Mouse (Mus musculus): ENCODE measurements around the gene Cdk16. TPM values are rescaled to one million over a fixed set of nuclear protein-coding genes. Genes with fewer than 3 reads are reported as not detected.

Gene Cdk16
- polyA plus RNA-seq, 1 experiment from 2014 or later = 113 TPM

Other genes starting within 250 kb of the Cdk16 start
- 2.0 and 3.0 TPM in 2 replicates for gene Rgn, start 138.2 kb upstream of the Cdk16 start, polyA plus RNA-seq (2015; fragmentation: Nextera tagmentation; extraction: Ambion mirVana)
- gene Rbm10, start 70.5 kb upstream of the Cdk16 start, polyA plus RNA-seq (2015; fragmentation: Nextera tagmentation; extraction: Ambion mirVana) = 71.8 and 76.9 TPM in 2 replicates
- gene Ndufb11, start 70.3 kb upstream of the Cdk16 start, polyA plus RNA-seq (2015; fragmentation: Nextera tagmentation; extraction: Ambion mirVana) = 232 and 245 TPM in 2 replicates
- 203 and 207 TPM in 2 replicates for gene Uba1, start 29.6 kb upstream of the Cdk16 start, polyA plus RNA-seq (2015; fragmentation: Nextera tagmentation; extraction: Ambion mirVana)
- gene Usp11, start 16.0 kb downstream of the Cdk16 start, polyA plus RNA-seq (2015; fragmentation: Nextera tagmentation; extraction: Ambion mirVana) = 38.1 and 38.7 TPM in 2 replicates
- 97.6 and 102 TPM in 2 replicates for gene Araf, start 109.9 kb downstream of the Cdk16 start, polyA plus RNA-seq (2015; fragmentation: Nextera tagmentation; extraction: Ambion mirVana)
- 26.4 and 27.0 TPM in 2 replicates for gene Timp1, start 182.2 kb downstream of the Cdk16 start, polyA plus RNA-seq (2015; fragmentation: Nextera tagmentation; extraction: Ambion mirVana)
- 0.21 and 0.39 TPM in 2 replicates for gene Syn1, start 233.1 kb downstream of the Cdk16 start, polyA plus RNA-seq (2015; fragmentation: Nextera tagmentation; extraction: Ambion mirVana)
- 7.0 and 7.4 TPM in 2 replicates for gene Cfp, start 243.6 kb downstream of the Cdk16 start, polyA plus RNA-seq (2015; fragmentation: Nextera tagmentation; extraction: Ambion mirVana)